8 mouse cellular contexts compared by ENCODE assay signal in genomic region chr7:65577118-65577517, GRCm38 (mm10). TPM values are rescaled to one million over a fixed set of nuclear protein-coding genes. Genes with fewer than 3 reads are reported as not detected.
DNase-seq lines count a peak whose midpoint lies in the region; ATAC-seq lines count a peak whose summit lies in the region.

No protein-coding gene starts in this region.

- no peak overlapping the region for H3K4me2 ChIP-seq in forebrain, embryonic 12.5 days
- peak overlapping the region; percentile 26 for H3K4me2 ChIP-seq in forebrain, embryonic 15.5 days (replicated peaks)
- peak overlapping the region; percentile 20; the same call in 1 of the 2 replicates for H3K4me2 ChIP-seq in midbrain, embryonic 13.5 days (replicated peaks)

- ATAC-seq in forebrain, embryonic 12.5 days (ENCODE audit: low FRiP score): no peak
- peak; percentile 83 for ATAC-seq in forebrain, embryonic 15.5 days (replicated peaks)
- ATAC-seq in midbrain, embryonic 13.5 days: peak; percentile 90

- H3K4me3 ChIP-seq in forebrain, embryonic 10.5 days: no peak overlapping the region
- H3K4me3 ChIP-seq in forebrain, embryonic 12.5 days (replicated peaks): no peak overlapping the region
- H3K4me3 ChIP-seq in forebrain, embryonic 15.5 days: no peak overlapping the region
- H3K4me3 ChIP-seq in midbrain, embryonic 13.5 days (replicated peaks): no peak overlapping the region

- DNase-seq in forebrain, embryonic 10.5 days (ENCODE audit: extremely low spot score, low spot score): peak; percentile 20
- peak; percentile 11 for DNase-seq in cerebellum, adult 11 months
- no peak for DNase-seq in gastrocnemius, postnatal 25 days
- no peak for DNase-seq in urinary bladder, postnatal 14 days (ENCODE audit: low spot score)
- no peak for DNase-seq in spleen, postnatal 14 days (ENCODE audit: low spot score in 2 of 2)

- no peaks in the 10 kb centered on the region for H3K36me3 ChIP-seq in forebrain, embryonic 10.5 days (replicated peaks)
- H3K36me3 ChIP-seq in forebrain, embryonic 12.5 days (replicated peaks): no peaks in the 10 kb centered on the region
- H3K36me3 ChIP-seq in forebrain, embryonic 15.5 days: no peaks in the 10 kb centered on the region
- H3K36me3 ChIP-seq in midbrain, embryonic 13.5 days: no peaks in the 10 kb centered on the region

- no peak overlapping the region for H3K27ac ChIP-seq in forebrain, embryonic 10.5 days
- H3K27ac ChIP-seq in forebrain, embryonic 12.5 days: no peak overlapping the region
- no peak overlapping the region for H3K27ac ChIP-seq in forebrain, embryonic 15.5 days (replicated peaks)
- H3K27ac ChIP-seq in midbrain, embryonic 13.5 days: no peak overlapping the region

- H3K4me1 ChIP-seq in forebrain, embryonic 10.5 days: peaks cover 7% of the 10 kb centered on the region
- H3K4me1 ChIP-seq in forebrain, embryonic 12.5 days: peaks cover 7% of the 10 kb centered on the region; the same call in 1 of the 2 replicates
- H3K4me1 ChIP-seq in forebrain, embryonic 15.5 days: peaks cover 12% of the 10 kb centered on the region
- peaks cover 12% of the 10 kb centered on the region for H3K4me1 ChIP-seq in midbrain, embryonic 13.5 days (replicated peaks)

- H3K27me3 ChIP-seq in forebrain, embryonic 10.5 days (ENCODE audit: poor library complexity, severe bottlenecking): no peaks in the 10 kb centered on the region
- H3K27me3 ChIP-seq in forebrain, embryonic 12.5 days: no peaks in the 10 kb centered on the region
- no peaks in the 10 kb centered on the region for H3K27me3 ChIP-seq in forebrain, embryonic 15.5 days
- H3K27me3 ChIP-seq in midbrain, embryonic 13.5 days: no peaks in the 10 kb centered on the region

- no peak overlapping the region for H3K9ac ChIP-seq in forebrain, embryonic 12.5 days
- no peak overlapping the region for H3K9ac ChIP-seq in forebrain, embryonic 15.5 days (replicated peaks)
- no peak overlapping the region for H3K9ac ChIP-seq in midbrain, embryonic 13.5 days (replicated peaks)

- H3K9me3 ChIP-seq in forebrain, embryonic 10.5 days: no peaks in the 10 kb centered on the region
- H3K9me3 ChIP-seq in forebrain, embryonic 12.5 days: no peaks in the 10 kb centered on the region
- H3K9me3 ChIP-seq in forebrain, embryonic 15.5 days: no peaks in the 10 kb centered on the region
- H3K9me3 ChIP-seq in midbrain, embryonic 13.5 days: no peaks in the 10 kb centered on the region

- 58% methylated on average over 12 of the region's 12 CpGs for WGBS in forebrain, embryonic 10.5 days
- 50% methylated on average over 12 of the region's 12 CpGs for WGBS in forebrain, embryonic 12.5 days
- 38% methylated on average over 12 of the region's 12 CpGs for WGBS in forebrain, embryonic 15.5 days
- 52% methylated on average over 12 of the region's 12 CpGs for WGBS in midbrain, embryonic 13.5 days

RNA-seq across cellular contexts. Expression of gene Tjp1, which starts 49.5 kb away (rescaled TPM):
- polyA plus RNA-seq in forebrain, embryonic 10.5 days (2016; fragmentation: Nextera tagmentation; extraction: Ambion mirVana): 27.8 and 29.8 TPM in 2 replicates
- 29.4 and 30.7 TPM in 2 replicates for polyA plus RNA-seq in forebrain, embryonic 12.5 days (2016; fragmentation: Nextera tagmentation; extraction: Ambion mirVana)
- polyA plus RNA-seq in forebrain, embryonic 15.5 days (2015; fragmentation: Nextera tagmentation; extraction: Ambion mirVana): 21.9 and 23.2 TPM in 2 replicates
- polyA plus RNA-seq in midbrain, embryonic 13.5 days (2015; fragmentation: Nextera tagmentation; extraction: Ambion mirVana): 22.3 and 26.9 TPM in 2 replicates
- 10 to 100 TPM; 26.1 to 32.7 TPM for total RNA-seq in gastrocnemius, postnatal 25 days (2021)

Comparison
In these comparisons a context has a peak if more than half of its experiments do, and no peak if none do; other contexts are left out.
1. DNase-seq: peak in forebrain, embryonic 10.5 days (single experiment) and cerebellum, adult 11 months (single experiment); none in gastrocnemius, postnatal 25 days (single experiment), urinary bladder, postnatal 14 days (single experiment) and spleen, postnatal 14 days (0 of 2).